Mouse (Mus musculus): ENCODE results near the gene Znrf1.

DNA sequence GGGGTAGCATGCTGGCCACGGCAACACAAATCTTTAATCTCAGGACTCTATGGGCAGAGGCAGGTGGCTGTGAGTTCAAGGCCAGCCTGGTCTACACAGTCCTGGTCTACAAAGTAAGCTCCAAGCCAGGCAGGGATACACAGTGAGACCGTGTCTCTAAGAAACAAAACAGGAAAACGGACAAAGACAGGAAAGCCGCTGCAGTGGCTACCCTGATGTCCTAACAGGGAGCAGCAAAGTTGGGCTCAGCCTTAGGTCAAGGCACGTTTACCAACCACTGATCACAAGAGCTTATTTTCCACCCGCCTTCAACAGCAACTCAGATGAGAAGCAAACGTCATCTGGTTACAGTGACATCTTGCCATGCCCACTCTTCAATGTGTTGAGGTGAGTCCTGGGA, 39.6 kb upstream of the Znrf1 start:
- TF ChIP-seq CTCF (conservative IDR thresholded peaks at IDR 0.05 in 1 of 2, IDR thresholded peaks at IDR 0.05 in 1 of 2; ENCODE audit: low read depth in 2 of 2, low read length in 2 of 2) (no peak), RAD21 (IDR thresholded peaks at IDR 0.05; ENCODE audit: low read depth, low read length) (no peak), USF2 (conservative IDR thresholded peaks at IDR 0.05; ENCODE audit: low read depth, low read length) (no peak), USF1 (IDR thresholded peaks at IDR 0.05; ENCODE audit: low read depth, low read length) (no peak), MYC (IDR thresholded peaks at IDR 0.05; ENCODE audit: low read depth, low read length) (no peak), ELF1 (IDR thresholded peaks at IDR 0.05; ENCODE audit: low read depth, low read length) (no peak)
